Mouse (Mus musculus) frontal cortex, adult (tissue): ENCODE measurements around the gene Magel2.

Experiments
- ATAC-seq: cut with Nextera tagmentation; 2 replicates; pipeline ENCODE4 v1.9.2; 2017; ENCODE audit warnings: mild to moderate bottlenecking, moderate library complexity, mixed read lengths; ENCODE audit not compliant: low TSS enrichment

The Magel2 gene

GRCm38 (mm10) chr7:62376510-62377304 is at the start of gene Magel2:
TSS of gene Magel2 (plus strand) at chr7:62377010.
- ATAC-seq = peak; percentile 41; the same call in 1 of the 2 replicates

GRCm38 (mm10) chr7:62345411-62345810 is 31.4 kb upstream of the Magel2 start:
- ATAC-seq = no peak

- no peak for ATAC-seq
Observed at GRCm38 (mm10) chr7:62346269-62346668, 30.5 kb upstream of the Magel2 start, which contains the start of gene Ndn. TSS of gene Ndn (plus strand) at chr7:62346569.

GRCm38 (mm10) chr7:62348106-62348803 is 28.6 kb upstream of the Magel2 start:
- ATAC-seq = peak; percentile 86

GRCm38 (mm10) chr7:62348804-62349190 is 28.0 kb upstream of the Magel2 start:
- no peak for ATAC-seq

GRCm38 (mm10) chr7:62351266-62351665 is 25.5 kb upstream of the Magel2 start:
- ATAC-seq = no peak

GRCm38 (mm10) chr7:62365039-62365636 is 11.7 kb upstream of the Magel2 start:
- no peak for ATAC-seq

GRCm38 (mm10) chr7:62366730-62367129 is 10.1 kb upstream of the Magel2 start:
- ATAC-seq = no peak

- ATAC-seq = no peak
Observed at GRCm38 (mm10) chr7:62375658-62376057, 1.2 kb upstream of the Magel2 start.

GRCm38 (mm10) chr7:62377313-62377712 is 503 bp downstream of the Magel2 start:
- ATAC-seq = no peak

- no peak for ATAC-seq
Observed at GRCm38 (mm10) chr7:62378529-62378928, 1.7 kb downstream of the Magel2 start.

GRCm38 (mm10) chr7:62382391-62382790 is 5.6 kb downstream of the Magel2 start:
- ATAC-seq = peak; percentile 69; the same call in 1 of the 2 replicates

- no peak for ATAC-seq
Observed at GRCm38 (mm10) chr7:62388291-62388690, 11.5 kb downstream of the Magel2 start.

GRCm38 (mm10) chr7:62392202-62392601 is 15.4 kb downstream of the Magel2 start:
- ATAC-seq = no peak

GRCm38 (mm10) chr7:62406573-62407050 is 29.8 kb downstream of the Magel2 start:
- no peak for ATAC-seq

GRCm38 (mm10) chr7:62407803-62408202 is 31.0 kb downstream of the Magel2 start:
- no peak for ATAC-seq

- ATAC-seq = no peak
Observed at GRCm38 (mm10) chr7:62415222-62415621, 38.4 kb downstream of the Magel2 start.

GRCm38 (mm10) chr7:62416173-62416572 is 39.4 kb downstream of the Magel2 start:
- ATAC-seq = no peak

GRCm38 (mm10) chr7:62418346-62418745 is 41.5 kb downstream of the Magel2 start:
- ATAC-seq = no peak

GRCm38 (mm10) chr7:62419105-62419492 is 42.3 kb downstream of the Magel2 start:
- no peak for ATAC-seq

- no peak for ATAC-seq
Observed at GRCm38 (mm10) chr7:62419493-62420360, 42.9 kb downstream of the Magel2 start, which contains the start of gene Mkrn3. TSS of gene Mkrn3 (minus strand) at chr7:62420139.
